Mouse (Mus musculus) forebrain, embryonic 16.5 days (tissue): ENCODE data around the gene Ly6c2. TPM values are rescaled to one million over a fixed set of nuclear protein-coding genes. Genes with fewer than 3 reads are reported as not detected.
"Not testable (repeated sequence)": the region's sequence is repeated elsewhere in the genome, so short reads cannot be mapped to it uniquely, and the experiment has no call there.

ENCODE experiments used
- ATAC-seq: fragments of 200-750 bp; cut with Nextera tagmentation; 2 replicates; pipeline ENCODE4 v1.8.0; 2017; ENCODE audit warnings: mild to moderate bottlenecking, moderate library complexity
- H3K27ac ChIP-seq: fragments of 300-500 bp; sonication (generic); 2 replicates; pipeline ENCODE4 v1.5.1; 2014; ENCODE audit warnings: low read length, control low read depth
- H3K27me3 ChIP-seq: fragments of 300-500 bp; sonication (generic); replicated peaks from 2 replicates; pipeline ENCODE4 v1.6.1; 2014; ENCODE audit warnings: low read length; ENCODE audit not compliant: control insufficient read depth, insufficient read depth
- H3K36me3 ChIP-seq: fragments of 300-500 bp; sonication (generic); 2 replicates; pipeline ENCODE4 v1.6.1; 2014; ENCODE audit not compliant: control insufficient read depth, insufficient read depth
- H3K4me1 ChIP-seq: fragments of 300-500 bp; sonication (generic); replicated peaks from 2 replicates; pipeline ENCODE4 v1.6.1; 2014; ENCODE audit warnings: low read length; ENCODE audit not compliant: control insufficient read depth, insufficient read depth
- H3K4me2 ChIP-seq: fragments of 300-500 bp; sonication (generic); 2 replicates; pipeline ENCODE4 v1.6.1; 2014; ENCODE audit warnings: mild to moderate bottlenecking, low read length, control low read depth
- H3K4me3 ChIP-seq: fragments of 300-500 bp; sonication (generic); replicated peaks from 2 replicates; pipeline ENCODE4 v1.5.1; 2014; ENCODE audit warnings: mild to moderate bottlenecking, low read length, control low read depth
- H3K9ac ChIP-seq: fragments of 300-500 bp; sonication (generic); replicated peaks from 2 replicates; pipeline ENCODE4 v1.6.1; 2014; ENCODE audit warnings: low read depth, low read length, control low read depth
- H3K9me3 ChIP-seq: fragments of 300-500 bp; sonication (generic); 2 replicates; pipeline ENCODE4 v1.6.1; 2016; ENCODE audit warnings: low read length; ENCODE audit not compliant: control insufficient read depth
- WGBS: fragments of 180-500 bp; shearing (Covaris S2); extraction: QIAGEN DNeasy Blood & Tissue Kit; methylation state at CpG from one replicate; pipeline ENCODE4 v1.1.7; 2014; 5-methylcytosine and 5-hydroxymethylcytosine counted together
- polyA plus RNA-seq: library from polyadenylated mRNA; unstranded; fragments of >200 nt; fragmentation: Nextera tagmentation; extraction: Ambion mirVana; gene quantifications from 2 replicates; pipeline ENCODE4 v1.2.1, GENCODE M21; 2015

Ly6c2 gene
- 0.44 TPM in 1 of 2 replicates, not detected in the other for polyA plus RNA-seq

DNA sequence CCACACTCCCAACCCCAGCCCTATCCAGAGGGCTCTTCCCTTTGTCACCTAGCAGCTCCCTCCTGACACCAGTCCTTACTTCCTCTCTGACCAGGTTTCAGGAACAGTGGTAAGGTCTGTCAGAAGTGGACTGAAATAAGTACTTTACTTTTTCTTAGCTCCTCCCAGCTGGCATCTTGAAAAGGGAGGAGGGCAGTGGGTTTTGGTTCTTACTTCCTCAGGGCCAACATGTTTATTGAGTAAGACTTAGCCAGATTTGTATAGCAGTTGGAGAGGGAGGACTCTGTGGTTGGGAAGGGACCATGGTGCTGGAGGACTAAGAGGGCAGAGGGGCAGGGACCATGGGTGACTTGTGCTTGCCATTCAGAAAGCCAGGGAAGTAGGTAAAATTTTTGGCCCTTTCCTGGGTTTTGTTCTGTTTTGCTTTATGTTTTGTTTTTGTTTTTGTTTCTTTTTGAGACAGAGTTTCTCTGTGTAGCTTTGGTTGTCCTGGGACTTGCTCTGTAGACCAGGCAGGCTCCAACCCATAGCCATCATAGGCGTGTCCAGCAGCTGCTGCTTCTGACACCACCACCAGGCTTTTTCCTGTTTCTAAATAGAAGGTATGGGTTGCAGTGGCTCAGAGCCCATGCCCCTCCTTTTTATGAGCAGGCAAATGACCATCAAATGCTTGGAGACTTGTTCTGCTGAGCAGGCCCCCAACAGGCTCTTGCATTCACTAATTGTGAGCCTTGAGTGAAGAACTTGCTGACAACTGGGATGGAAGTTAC is at the start of gene Ly6c2:
Ly6c2 (minus strand) TSS at position 110 of the 770 bp plus-strand sequence.
- not testable (repeated sequence) for H3K27me3 ChIP-seq, H3K9me3 ChIP-seq, H3K36me3 ChIP-seq, H3K4me2 ChIP-seq, H3K4me3 ChIP-seq, H3K4me1 ChIP-seq, H3K9ac ChIP-seq, H3K27ac ChIP-seq, ATAC-seq
- 80% methylated on average over 1 of the region's 1 CpGs for WGBS

DNA sequence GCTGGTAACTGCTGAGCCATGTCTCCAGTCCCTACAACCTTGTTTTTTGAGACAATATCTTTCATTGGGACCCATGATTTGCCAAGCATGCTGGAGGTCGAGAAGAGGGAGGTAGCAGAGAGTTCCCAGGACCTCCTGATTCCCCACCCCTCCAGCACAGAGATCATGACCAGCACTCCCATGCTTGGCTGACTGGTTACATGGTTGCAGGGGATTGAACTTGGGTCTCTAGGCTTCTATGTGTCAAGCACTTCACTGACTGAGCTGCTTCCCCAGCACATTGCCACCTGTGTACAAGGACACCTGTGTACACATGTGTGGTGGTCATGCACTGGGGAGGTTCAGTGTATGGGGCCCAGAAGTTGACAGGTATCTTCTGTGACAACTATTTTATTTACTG is 45.9 kb upstream of the Ly6c2 start:
- H3K4me2 ChIP-seq = no peak overlapping the region
- no peak overlapping the region for H3K9ac ChIP-seq
- 23% methylated on average over 1 of the region's 1 CpGs for WGBS
- no peak overlapping the region for H3K4me3 ChIP-seq
- H3K4me1 ChIP-seq = no peaks in the 10 kb centered on the region
- no peaks in the 10 kb centered on the region for H3K27me3 ChIP-seq
- H3K36me3 ChIP-seq = no peaks in the 10 kb centered on the region
- ATAC-seq = no peak
- no peak overlapping the region for H3K27ac ChIP-seq
- H3K9me3 ChIP-seq = 0 out of 2 replicates have a peak, but pooled peaks cover 2% of the 10 kb centered on the region

DNA sequence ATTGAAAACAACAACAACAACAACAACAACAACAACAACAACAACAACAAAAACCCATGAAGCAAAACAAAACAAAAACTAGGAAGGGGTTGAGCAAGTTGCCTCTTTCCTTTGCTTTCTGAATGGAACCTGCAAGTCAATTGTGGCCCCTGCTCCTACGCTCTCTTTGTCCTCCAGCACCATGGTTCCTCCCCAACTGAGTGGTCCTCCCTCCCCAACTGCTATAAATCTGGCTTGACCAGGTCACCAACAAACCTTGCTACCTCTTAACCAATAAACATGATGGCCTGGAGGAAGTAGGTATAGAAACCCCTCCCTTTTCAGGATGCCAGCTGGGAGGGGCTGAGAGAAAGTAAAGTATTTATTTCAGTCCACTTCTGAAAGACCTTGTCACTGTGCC is 43.2 kb upstream of the Ly6c2 start, which contains the start of gene Ly6g:
Ly6g (plus strand) TSS at position 301 of the 400 bp plus-strand sequence.
- no peaks in the 10 kb centered on the region for H3K4me1 ChIP-seq
- H3K4me2 ChIP-seq = no peak within 1 kb of the TSS
- ATAC-seq = no peak
- no peak within 1 kb of the TSS for H3K4me3 ChIP-seq
- 100% methylated on average over 1 of the region's 1 CpGs for WGBS
- no peaks in the 10 kb centered on the region for H3K36me3 ChIP-seq
- no peaks in the 10 kb centered on the region for H3K27me3 ChIP-seq
- 0 out of 2 replicates have a peak, but pooled peaks cover 2% of the 10 kb centered on the region for H3K9me3 ChIP-seq
- no peak within 1 kb of the TSS for H3K27ac ChIP-seq
- H3K9ac ChIP-seq = no peak within 1 kb of the TSS

DNA sequence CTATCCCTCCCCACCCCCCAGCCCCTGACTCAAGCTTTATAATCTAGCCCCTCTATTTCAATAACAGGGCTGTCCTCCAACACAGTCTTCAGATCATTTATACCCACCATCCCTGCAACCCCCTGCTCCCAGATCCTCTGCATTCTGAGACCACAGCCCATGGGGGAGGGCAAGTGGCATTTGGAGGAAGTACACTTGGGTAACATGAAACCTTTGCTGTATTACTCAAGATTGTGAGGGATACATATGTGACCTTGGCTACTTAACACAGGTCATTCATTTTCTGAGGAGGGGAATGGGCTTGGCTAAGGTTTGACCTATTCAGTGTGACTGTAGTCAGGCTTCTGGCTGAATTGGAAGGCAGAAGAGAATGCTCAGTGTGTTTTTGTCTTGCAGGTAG is 41.3 kb upstream of the Ly6c2 start:
- ATAC-seq = no peak
- Histone ChIP-seq H3K9me3 (no peaks in the 10 kb centered on the region), H3K36me3 (no peaks in the 10 kb centered on the region), H3K4me1 (no peaks in the 10 kb centered on the region), H3K4me3 (no peak overlapping the region), H3K9ac (no peak overlapping the region), H3K27me3 (no peaks in the 10 kb centered on the region), H3K4me2 (no peak overlapping the region), H3K27ac (no peak overlapping the region)

DNA sequence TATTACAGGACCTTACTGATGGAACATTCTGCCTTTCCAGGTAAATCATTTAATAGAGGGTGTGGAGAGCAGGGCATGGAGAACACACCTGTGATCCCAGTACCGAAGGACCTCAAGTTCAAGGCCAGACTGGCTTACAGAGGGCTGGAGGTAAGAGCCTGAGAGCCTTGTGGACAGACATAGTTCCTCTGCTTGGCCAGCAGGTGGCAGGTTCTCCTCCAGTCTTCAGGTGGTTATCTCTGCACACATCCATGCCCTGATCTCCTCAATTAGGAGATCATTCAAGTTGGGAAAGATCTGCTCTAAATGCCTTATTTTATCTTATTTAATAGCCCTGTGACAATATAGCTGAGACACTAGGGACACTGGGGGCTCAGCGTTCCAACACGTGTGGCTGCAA is 32.0 kb upstream of the Ly6c2 start:
- 70% methylated on average over 3 of the region's 3 CpGs for WGBS
- H3K9me3 ChIP-seq = no peaks in the 10 kb centered on the region
- no peak for ATAC-seq

GRCm38 (mm10) chr15:75141812-75142360 is 30.1 kb upstream of the Ly6c2 start:
- H3K4me3 ChIP-seq, H3K4me1 ChIP-seq, H3K36me3 ChIP-seq, H3K9me3 ChIP-seq, H3K27ac ChIP-seq, H3K4me2 ChIP-seq, ATAC-seq, H3K27me3 ChIP-seq, H3K9ac ChIP-seq: not testable (repeated sequence)
- 50% methylated on average over 6 of the region's 6 CpGs for WGBS

More for the DNA sequence above, 32.0 kb upstream of the Ly6c2 start:
- H3K36me3 ChIP-seq = no peaks in the 10 kb centered on the region
- H3K4me1 ChIP-seq = no peaks in the 10 kb centered on the region
- H3K27me3 ChIP-seq = no peaks in the 10 kb centered on the region
- no peak overlapping the region for H3K27ac ChIP-seq
- H3K9ac ChIP-seq = no peak overlapping the region
- no peak overlapping the region for H3K4me3 ChIP-seq
- no peak overlapping the region for H3K4me2 ChIP-seq

- not testable (repeated sequence) for H3K27me3 ChIP-seq, H3K9me3 ChIP-seq, ATAC-seq, H3K4me3 ChIP-seq, H3K4me2 ChIP-seq, H3K27ac ChIP-seq, H3K4me1 ChIP-seq, H3K36me3 ChIP-seq, H3K9ac ChIP-seq
- WGBS = 73% methylated on average over 3 of the region's 3 CpGs
Observed at GRCm38 (mm10) chr15:75137739-75138138, 26.0 kb upstream of the Ly6c2 start.

GRCm38 (mm10) chr15:75135090-75135783 is 23.5 kb upstream of the Ly6c2 start:
- 81% methylated on average over 2 of the region's 2 CpGs for WGBS
- not testable (repeated sequence) for ATAC-seq, H3K4me3 ChIP-seq

DNA sequence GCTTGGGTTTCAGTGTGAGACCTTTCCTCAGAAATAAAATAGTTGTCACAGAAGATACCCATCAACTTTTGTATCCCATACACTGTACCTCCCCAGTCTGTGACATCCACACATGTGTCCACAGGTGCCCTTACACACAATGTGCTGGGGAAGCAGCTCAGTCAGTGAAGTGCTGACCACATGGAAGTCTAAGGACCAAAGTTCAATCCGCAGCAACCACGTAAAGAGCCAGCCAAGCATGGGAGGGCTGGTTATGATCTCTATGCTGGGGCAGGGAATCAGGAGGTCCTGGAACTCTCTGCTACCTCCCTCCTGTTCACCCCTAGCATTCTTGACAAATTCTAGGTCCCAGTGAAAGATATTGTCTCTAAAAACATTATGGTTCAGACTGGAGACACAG is 20.6 kb upstream of the Ly6c2 start:
- 79% methylated on average over 2 of the region's 2 CpGs for WGBS
- H3K9ac ChIP-seq, H3K36me3 ChIP-seq, H3K27me3 ChIP-seq, H3K27ac ChIP-seq, H3K9me3 ChIP-seq, H3K4me1 ChIP-seq, H3K4me3 ChIP-seq, ATAC-seq, H3K4me2 ChIP-seq: not testable (repeated sequence)

More at GRCm38 (mm10) chr15:75135090-75135783, 23.5 kb upstream of the Ly6c2 start:
- H3K36me3 ChIP-seq, H3K27me3 ChIP-seq, H3K9ac ChIP-seq, H3K27ac ChIP-seq, H3K4me1 ChIP-seq, H3K4me2 ChIP-seq, H3K9me3 ChIP-seq: not testable (repeated sequence)
